Mouse (Mus musculus) MEL (cell line): Measurements from ENCODE around the gene Spaca7.

Experiments
- CHD1 ChIP-seq: IDR thresholded peaks from 2 replicates; pipeline ENCODE4 v1.6.1; 2012; ENCODE audit warnings: low read depth, mild to moderate bottlenecking, inconsistent platforms, low read length, improper control_type of control experiment
- CTCF ChIP-seq, 3 experiments: IDR thresholded peaks in 2 of 3; conservative IDR thresholded peaks in 1 of 3; 2 replicates each; pipeline ENCODE4 v1.5.1; 2011 to 2012; ENCODE audit warnings: low read length in 3 of 3, low read depth in 2 of 3, mild to moderate bottlenecking in 2 of 3, improper control_type of control experiment in 1 of 3, inconsistent platforms in 1 of 3, mixed read lengths in 1 of 3, moderate library complexity in 1 of 3; ENCODE audit not compliant: control insufficient read depth in 1 of 3, insufficient read depth in 1 of 3, poor library complexity in 1 of 3, severe bottlenecking in 1 of 3
- E2F4 ChIP-seq: IDR thresholded peaks from 2 replicates; pipeline ENCODE4 v1.6.1; 2011; ENCODE audit warnings: low read depth, low read length, improper control_type of control experiment, borderline replicate concordance
- EP300 ChIP-seq, 2 experiments: IDR thresholded peaks; 2 replicates each; pipeline ENCODE4 v1.6.1; 2011; ENCODE audit warnings: improper control_type of control experiment in 2 of 2, low read length in 2 of 2, low read depth in 1 of 2, mild to moderate bottlenecking in 1 of 2
- GATA1 ChIP-seq: IDR thresholded peaks from 2 replicates; pipeline ENCODE4 v1.6.1; 2011; ENCODE audit warnings: low read depth, low read length, improper control_type of control experiment
- MAX ChIP-seq: IDR thresholded peaks from 2 replicates; pipeline ENCODE4 v1.6.1; 2011; ENCODE audit warnings: low read length, improper control_type of control experiment
- MYC ChIP-seq: IDR thresholded peaks from 2 replicates; pipeline ENCODE4 v1.6.1; 2011; ENCODE audit warnings: low read depth, mild to moderate bottlenecking, low read length, improper control_type of control experiment, moderate library complexity
- POLR2A ChIP-seq, 2 experiments: IDR thresholded peaks; 2 replicates each; pipeline ENCODE4 v1.6.1; 2011 to 2012; ENCODE audit warnings: low read length in 2 of 2, mild to moderate bottlenecking in 2 of 2, control low read depth in 1 of 2, improper control_type of control experiment in 1 of 2, low read depth in 1 of 2, moderate library complexity in 1 of 2; ENCODE audit not compliant: control insufficient read depth in 1 of 2, insufficient read depth in 1 of 2, poor library complexity in 1 of 2
- POLR2AphosphoS2 ChIP-seq: IDR thresholded peaks from 2 replicates; pipeline ENCODE4 v1.6.1; 2011; ENCODE audit warnings: low read length, improper control_type of control experiment
- RAD21 ChIP-seq: IDR thresholded peaks from 2 replicates; pipeline ENCODE4 v1.6.1; 2011; ENCODE audit warnings: mild to moderate bottlenecking, low read depth, low read length, improper control_type of control experiment
- TBP ChIP-seq: IDR thresholded peaks from 2 replicates; pipeline ENCODE4 v1.8.0; 2011; ENCODE audit warnings: low read depth, low read length, improper control_type of control experiment
- ZC3H11A ChIP-seq: IDR thresholded peaks from 2 replicates; pipeline ENCODE4 v1.6.1; 2012; ENCODE audit warnings: low read depth, mild to moderate bottlenecking, inconsistent platforms, low read length, improper control_type of control experiment
- ZMIZ1 ChIP-seq: IDR thresholded peaks from 2 replicates; pipeline ENCODE4 v1.6.1; 2012; ENCODE audit warnings: low read depth, mild to moderate bottlenecking, inconsistent platforms, low read length, improper control_type of control experiment, moderate library complexity

DNA sequence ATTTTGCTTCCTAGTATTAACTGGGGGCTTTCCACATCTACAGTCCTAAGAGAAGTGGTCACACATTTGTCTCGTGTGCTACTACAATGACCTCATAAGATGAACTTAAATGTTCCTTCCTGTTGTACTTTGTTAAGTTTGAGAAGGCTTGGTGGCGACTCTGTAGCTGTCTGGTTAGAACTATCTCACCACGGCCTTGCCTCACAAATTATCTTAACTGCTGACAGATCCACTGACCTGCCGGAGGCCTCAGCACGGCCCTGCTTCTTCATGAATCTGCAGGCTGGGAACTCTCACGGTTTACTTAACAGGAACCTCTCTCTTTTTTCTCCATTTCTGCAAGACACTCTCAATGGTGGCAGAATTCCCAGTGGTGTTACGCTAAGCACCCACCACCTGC lies 72.1 kb downstream of the Spaca7 start:
- no peak for TF ChIP-seq CTCF (IDR thresholded peaks at IDR 0.05 in 2 of 3, conservative IDR thresholded peaks at IDR 0.05 in 1 of 3; ENCODE audit: control insufficient read depth in 1 of 3, insufficient read depth in 1 of 3, low read depth in 2 of 3, low read length in 3 of 3, poor library complexity in 1 of 3, severe bottlenecking in 1 of 3)
- no peak for TF ChIP-seq RAD21
- no peak for TF ChIP-seq CHD1
- no peak for TF ChIP-seq MAX
- no peak for TF ChIP-seq EP300 (IDR thresholded peaks at IDR 0.05; ENCODE audit: low read depth in 1 of 2, low read length in 2 of 2)
- no peak for TF ChIP-seq GATA1
- no peak for TF ChIP-seq TBP
- TF ChIP-seq MYC = no peak
- TF ChIP-seq POLR2A (IDR thresholded peaks at IDR 0.05; ENCODE audit: control insufficient read depth in 1 of 2, insufficient read depth in 1 of 2, low read depth in 1 of 2, low read length in 2 of 2, poor library complexity in 1 of 2) = no peak
- no peak for TF ChIP-seq E2F4
- no peak for TF ChIP-seq ZC3H11A
- TF ChIP-seq POLR2AphosphoS2 = no peak
- no peak for TF ChIP-seq ZMIZ1
